Mouse (Mus musculus): ENCODE measurements around the gene Klhl3.
"Not testable (repeated sequence)": the region's sequence is repeated elsewhere in the genome, so short reads cannot be mapped to it uniquely, and the experiment has no call there.

The Klhl3 gene

DNA sequence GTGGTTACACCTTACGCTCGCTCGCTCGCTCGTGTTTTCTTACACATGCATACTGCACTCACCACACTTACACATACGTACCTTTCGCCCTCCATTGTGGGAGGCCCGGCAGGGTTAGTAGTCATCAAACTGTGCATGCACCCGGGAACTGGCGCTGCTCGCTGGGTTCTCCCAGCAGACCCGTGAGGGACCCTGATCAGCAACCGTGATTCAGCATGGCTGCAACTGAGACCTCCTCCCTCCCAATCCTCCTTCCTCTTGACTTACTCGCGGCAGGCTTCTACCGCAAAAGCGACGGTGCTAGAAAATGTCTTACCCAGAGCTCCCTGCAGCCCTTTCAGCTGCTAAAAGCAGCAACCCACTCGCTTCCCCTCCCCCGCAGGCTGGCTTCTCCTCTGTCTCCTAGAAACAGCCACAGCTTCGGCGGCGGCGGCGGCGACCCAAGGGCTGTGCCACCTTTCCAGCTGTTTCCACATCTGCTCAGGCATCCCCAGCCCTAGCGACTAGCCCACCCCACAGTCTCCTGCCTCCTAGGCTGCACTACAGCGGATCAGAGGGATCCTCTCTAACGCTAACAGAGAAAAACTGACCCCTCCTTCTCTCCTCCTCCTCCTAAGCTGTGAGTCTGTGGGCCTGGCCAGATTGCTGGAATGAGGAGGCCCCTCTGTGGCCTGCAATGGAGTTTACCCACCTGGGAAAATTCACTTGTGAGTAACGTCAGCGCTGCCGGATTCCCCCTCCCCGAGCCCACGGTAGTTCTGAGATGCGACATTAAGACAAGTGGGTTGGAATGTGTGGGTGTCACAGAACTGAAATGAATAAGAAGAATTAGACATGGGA is at the start of gene Klhl3:
Gene Klhl3, minus strand, starts transcription at position 532 of the 840 bp plus-strand sequence.
- DNase-seq (ENCODE audit: low read depth), result peak; percentile 84

DNA sequence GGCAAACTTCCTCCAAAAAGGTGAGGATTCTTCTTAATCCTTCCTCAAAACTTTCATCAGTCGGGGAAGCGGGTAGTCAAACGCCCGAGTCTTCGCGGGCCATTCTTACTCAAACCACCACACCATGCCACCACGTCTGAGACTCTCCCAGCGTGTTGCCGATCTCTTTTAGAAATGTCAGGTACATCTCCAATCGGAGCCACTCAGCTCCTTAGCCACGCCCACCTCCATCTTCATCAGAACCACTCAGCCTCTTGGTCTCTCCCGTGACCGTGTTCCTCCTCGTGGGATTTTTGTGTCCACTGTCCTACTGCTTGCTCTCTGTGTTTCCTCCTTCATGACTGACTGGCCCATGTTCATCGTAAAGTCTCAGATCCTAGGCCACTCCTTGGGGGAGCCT is 47.4 kb upstream of the Klhl3 start:
- no peak for DNase-seq (ENCODE audit: low read depth)

DNA sequence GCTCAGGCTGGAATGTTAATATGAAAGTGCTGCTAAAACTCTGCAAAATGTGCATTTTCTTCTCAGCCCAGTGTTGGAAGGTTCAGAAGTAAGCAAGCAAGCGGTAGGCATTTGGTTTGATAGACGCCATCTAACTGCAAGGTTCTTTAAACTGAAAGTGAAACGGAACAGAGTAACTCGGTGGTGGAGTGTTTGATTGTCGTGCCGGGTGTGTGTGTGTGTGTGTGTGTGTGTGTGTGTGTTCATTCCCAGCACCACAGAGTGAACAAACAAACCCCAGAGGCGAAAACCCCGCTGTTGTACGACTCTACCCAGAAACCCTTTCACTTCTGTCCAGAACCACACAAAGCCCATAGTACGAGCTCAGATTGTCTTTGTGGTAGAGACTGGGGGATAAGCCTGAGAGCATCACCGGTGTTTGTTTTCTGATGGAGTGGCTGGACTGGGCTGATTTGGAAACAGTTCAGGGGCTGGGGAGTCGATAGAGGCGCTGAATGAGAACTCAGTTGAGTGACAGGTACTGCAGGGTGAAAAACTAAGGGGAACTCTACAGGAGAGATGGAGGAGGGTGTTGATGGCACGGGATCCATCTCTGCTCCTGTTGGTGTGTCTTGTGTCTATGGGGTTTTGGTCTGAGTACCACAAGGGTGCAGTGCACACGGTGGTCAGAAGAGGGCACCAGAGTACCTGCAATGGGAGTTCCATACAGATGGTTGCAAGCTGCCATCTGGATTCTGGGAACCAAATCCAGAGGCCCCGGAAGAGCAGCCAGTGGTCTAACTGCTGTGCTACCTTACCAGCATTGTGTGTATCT is 44.9 kb upstream of the Klhl3 start:
- DNase-seq (ENCODE audit: low read depth), result peak; percentile 93

DNA sequence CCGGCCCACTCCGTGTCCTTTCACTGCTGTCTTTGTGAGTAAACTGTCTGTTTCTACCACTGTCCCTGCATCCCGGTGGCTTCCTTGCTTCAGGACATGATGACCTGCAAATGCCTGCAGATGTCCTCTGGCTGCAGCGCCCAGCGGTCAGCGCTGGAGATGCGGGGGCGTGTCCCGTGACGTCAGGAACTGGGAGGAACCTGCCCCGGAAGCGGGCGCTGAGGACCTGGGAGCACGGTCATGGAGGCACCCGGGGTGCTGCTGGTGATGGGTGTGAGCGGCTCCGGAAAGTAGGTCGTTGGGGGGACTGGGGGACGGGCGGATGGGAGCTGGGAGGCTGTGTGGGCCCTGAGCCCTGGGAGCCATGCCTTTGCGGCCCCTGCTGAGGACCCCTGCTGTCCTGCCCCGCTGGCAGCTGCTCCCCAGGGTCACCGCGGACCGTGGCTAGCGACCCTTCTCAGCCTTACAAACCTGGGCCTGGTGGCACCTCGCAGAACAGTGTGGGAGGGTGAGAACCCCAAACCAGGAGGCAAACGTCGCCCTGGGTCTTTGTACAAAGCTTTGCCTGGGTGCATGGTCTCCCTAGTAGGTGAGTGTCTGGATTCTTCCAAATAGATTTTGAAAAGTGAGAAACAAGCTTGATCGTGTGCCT is 44.2 kb upstream of the Klhl3 start, which contains the start of gene Idnk:
Gene Idnk, plus strand, starts transcription at position 203 of the 652 bp plus-strand sequence.
- peak; percentile 78 for DNase-seq (ENCODE audit: low read depth)

DNA sequence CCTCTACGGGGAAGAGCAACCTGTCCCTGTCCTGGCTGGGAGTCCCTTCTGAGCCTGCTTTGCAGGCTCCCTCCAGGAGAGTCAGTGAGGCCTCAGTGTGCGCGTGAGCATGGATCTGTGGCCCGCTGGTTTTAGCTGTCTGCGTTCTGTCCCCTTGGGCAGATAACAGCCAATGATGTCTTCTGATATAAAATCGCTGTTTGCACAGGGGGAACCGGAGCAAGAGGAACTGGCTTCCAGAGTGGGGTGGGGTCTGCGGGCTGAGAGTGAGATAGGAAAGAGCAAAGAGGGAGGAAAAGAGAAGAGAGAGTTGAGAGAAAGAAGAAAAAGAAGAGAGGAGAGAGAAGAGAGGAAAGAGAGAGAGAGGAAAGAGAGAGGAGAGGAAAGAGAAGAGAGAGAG is 43.6 kb upstream of the Klhl3 start:
- DNase-seq (ENCODE audit: low read depth), result no peak

DNA sequence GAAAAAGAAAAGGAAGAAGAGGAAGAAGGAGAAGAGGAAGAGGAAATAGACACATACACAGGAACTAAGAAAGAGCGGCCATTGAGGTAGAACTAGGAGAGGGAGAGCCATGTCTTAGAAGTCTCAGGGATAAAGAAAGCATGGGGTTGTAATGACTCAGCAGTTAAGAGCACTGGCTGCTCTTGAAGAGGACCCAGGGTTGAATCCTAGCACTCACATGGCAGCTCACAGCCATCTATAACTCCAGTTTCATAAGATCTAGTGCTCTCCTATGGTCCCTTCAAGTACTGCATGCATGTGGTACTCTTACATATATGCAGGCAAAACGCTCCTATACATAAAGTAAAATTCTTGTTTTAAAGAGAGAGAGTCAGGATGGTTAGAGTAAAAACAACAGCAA is 42.6 kb upstream of the Klhl3 start:
- no peak for DNase-seq (ENCODE audit: low read depth)

DNA sequence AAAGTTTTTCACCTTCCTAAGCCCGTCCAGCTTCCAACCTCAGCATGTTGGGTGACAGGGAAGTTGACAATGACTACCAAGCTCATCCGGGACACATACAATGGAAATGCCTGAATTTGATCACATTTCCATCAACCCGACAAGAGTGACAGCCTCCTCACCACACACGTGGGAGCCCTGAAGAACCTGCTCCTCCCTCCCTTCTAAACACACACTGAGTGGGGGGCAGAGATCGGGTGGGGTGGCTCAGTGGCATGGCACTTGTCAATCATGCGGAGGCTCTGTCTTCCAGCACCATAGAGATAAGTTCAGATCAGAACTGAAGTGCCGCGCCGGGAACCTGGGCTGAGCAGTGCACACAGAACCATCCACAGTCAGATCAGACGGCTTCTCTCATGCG is 37.0 kb upstream of the Klhl3 start:
- no peak for DNase-seq (ENCODE audit: low read depth)

DNA sequence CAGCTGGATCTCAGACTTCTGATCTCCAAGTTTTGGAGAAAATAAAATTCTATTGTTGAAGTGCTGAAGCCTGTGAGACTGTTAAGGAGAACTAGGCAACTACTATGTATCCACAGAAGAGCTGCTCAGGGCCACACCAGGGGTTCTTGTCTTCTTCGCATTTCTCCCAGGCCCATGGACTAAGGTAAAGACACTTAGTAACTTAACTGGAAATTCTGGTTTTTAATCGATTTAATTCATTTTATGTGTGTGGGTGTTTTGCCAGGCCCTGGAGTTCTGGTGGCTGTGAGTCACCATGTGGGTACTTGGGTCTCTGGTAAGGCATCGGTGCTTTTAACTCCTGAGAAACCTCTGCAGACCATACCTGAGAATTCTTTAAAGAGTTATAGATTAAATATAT is 36.2 kb upstream of the Klhl3 start:
- DNase-seq (ENCODE audit: low read depth), result no peak

DNA sequence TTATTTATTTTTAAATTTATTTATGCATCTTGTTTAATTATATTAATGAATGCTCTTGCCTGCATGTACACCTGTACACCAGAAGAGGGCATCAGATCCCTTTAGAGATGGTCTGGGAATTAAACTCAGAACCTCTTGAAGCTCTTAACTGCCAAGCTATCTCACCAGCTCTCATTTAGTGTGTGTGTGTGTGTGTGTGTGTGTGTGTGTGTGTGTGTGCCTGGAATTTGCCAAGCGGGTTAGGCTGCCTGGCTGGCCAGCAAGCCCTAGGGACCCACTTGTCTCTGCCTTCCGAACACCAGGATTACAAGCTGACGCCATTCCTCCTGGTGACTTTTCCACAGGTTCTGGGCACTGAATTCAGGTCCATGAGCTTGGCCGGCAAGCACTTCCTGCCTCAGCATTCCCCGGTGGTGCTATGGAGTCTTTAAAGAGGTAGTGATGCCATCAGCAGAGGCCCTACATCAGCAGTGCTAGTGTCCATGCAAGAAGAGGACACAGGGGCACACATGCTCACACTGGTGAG is 35.7 kb upstream of the Klhl3 start:
- DNase-seq (ENCODE audit: low read depth), result peak; percentile 50

DNA sequence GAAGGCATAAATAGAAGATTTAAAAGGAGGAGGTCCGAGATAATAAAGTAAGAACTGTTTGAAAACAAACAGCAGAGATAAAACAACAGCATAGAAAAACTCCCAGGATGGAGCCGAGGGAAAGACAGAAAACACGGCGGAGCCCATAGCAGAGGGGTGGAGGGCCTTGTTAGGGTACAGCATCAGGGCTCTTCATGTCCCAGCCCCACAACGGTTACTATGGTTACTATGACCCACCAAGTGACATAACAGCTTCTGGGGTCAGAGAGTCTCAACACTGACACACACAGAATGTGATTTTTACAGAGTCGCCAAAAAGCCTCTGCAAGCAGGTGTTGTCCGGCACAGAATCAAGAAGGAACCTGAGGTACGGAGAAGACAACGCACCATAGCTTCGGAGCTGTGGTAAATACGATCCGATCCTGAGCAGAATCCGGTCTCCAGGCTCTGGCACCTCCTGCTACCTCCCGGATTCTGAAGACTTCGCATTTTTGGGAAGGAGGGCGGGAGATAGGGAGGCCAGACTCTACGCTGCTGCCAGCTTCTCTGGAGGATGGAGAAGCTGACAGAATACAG is 35.0 kb upstream of the Klhl3 start:
- DNase-seq (ENCODE audit: low read depth), result peak; percentile 58

DNA sequence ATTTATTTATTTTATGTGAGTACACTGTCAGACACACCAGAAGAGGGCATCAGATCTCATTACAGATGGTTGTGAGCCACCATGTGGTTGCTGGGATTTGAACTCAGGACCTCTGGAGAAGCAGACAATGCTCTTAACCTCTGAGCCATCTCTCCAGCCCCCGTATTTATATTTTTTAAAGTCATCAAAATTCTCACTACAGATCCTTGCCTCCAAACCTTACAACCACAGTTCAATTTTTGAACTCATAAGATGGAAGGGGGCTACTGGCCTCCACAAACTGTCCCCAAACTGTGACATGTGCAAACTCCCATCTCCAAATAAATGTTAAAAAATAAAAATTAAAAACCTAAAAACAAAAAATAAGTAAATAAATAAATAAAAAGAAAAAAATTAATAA is 34.4 kb upstream of the Klhl3 start:
- DNase-seq (ENCODE audit: low read depth), result no peak

DNA sequence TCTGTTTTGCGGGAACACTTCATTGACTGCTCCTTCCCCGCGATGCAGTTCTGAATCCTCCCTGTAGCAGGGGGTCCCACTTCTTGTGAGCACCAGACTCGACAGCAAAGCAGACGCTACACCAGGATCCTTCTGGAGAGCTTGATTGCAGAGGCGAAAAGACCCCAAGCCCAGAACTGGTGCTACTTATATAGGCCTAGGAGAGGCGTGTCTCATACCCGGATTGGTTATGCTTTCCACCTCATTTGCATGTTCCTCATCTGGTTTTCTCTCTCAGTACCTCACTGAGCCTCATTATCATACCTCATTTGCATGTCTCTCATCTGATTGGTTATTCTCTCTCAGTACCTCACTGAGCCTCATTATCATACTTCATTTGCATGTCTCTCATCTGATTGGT is 33.2 kb upstream of the Klhl3 start:
- DNase-seq (ENCODE audit: low read depth), result not testable (repeated sequence)

DNA sequence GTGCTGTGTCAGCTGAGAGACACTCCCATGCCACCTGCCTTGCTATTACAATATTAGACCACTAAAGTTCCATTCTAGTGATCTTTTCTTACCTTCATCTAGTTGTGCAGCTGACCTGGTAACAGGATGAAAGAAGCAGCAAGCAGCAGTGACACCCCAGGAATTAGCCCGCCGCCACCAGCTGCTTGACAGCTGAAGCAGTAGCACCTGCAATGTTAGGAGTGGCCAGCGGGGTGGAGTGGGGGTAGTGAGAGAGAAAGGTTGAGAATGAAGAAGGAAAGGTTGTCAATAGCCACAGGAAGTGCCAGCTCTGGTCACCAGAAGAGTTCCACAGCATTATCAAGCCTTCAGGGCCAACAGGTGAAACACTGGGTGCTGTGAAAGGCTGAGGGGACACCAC is 18.3 kb upstream of the Klhl3 start:
- DNase-seq (ENCODE audit: low read depth), result no peak

DNA sequence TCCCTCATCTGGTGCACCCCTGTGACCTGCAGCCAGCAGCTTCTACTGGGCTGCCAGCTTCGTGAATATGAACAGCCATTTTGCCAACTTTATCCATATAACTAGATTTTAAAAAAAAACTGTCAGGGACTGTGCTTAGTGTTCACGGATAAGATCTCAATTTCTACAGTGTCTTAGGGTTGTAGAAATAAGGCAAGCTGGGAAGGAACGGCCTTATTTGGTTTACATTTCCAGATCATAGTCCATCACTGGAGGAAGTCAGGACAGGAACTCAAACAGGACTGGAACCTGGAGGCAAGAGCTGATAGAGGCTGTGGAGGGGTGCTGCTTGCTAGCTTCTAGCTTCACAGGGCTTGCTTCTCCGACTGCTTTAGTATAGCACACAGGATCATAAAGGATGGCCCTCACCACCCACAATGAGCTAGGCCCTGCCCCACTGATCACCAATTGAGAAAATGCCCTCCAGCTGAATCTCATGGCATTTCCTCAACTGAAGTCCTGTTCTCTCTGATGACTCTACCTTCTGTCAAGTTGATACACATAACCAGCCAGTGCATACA is 16.4 kb upstream of the Klhl3 start:
- DNase-seq (ENCODE audit: low read depth), result peak; percentile 46

DNA sequence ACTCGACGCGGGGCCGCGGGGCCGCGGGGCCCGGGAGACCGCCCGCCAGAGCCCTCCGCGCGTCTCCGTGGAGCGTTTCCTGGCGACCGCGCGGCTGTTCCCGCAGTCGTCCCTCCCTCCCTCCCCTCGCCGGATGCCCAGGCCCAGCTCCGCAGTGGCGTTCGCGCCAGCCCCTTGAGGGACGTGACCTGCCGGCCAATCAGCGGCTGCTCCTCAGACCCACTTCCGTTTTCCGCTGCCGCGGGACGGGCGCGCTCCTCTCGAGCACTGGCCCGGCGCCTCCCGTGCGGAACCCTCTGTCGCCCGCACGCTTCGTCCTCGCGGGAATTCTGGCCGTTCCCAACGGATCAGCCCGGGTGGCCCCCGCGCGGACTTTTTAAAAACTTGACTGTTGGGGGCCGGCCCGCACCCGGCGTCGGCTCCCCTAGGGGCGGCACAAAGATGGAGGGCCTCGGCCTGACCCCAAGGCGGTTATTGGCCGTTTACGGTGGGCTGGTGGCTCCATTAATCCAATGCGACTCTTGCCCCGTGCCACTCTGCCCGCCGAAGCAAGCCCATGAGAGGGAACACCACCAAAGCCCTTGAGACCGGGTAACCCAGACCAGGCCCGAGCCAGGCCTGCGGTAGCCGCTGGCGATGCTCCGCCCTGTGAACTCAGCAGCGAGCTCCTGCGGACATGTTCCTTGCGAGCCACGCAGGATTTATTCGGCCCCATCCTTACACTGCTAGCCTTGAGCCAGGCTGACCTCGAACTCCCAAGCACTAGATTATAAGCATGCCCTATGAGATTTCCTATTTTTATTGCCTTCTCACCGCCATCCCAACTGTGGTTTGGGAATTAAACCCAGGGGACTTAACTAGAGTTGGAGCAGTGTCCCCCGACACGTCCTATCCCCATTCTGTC is 15.6 kb upstream of the Klhl3 start:
- DNase-seq (ENCODE audit: low read depth), result peak; percentile 96

DNA sequence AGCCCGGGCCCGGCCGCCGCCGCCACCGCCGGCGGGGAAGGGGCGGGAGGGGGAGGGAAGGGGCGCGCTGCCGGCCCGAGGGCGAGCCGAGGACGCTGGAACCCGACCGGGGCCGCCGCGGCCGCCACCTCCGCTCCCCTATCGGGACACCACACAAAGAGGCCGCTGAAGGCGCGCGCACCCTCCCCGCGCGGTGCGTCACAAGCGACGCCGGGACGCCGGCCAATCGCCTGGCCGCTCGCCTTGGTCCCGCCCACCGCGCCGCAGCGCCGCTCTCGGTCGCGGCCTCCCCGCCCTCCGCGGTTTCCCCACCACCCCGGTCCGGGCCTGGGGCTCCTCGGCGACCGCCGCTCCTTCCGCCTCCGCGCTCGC is 15.0 kb upstream of the Klhl3 start, which contains the start of gene Hnrnpa0:
Gene Hnrnpa0, minus strand, starts transcription at position 161 of the 372 bp plus-strand sequence.
- peak; percentile 97 for DNase-seq (ENCODE audit: low read depth)

DNA sequence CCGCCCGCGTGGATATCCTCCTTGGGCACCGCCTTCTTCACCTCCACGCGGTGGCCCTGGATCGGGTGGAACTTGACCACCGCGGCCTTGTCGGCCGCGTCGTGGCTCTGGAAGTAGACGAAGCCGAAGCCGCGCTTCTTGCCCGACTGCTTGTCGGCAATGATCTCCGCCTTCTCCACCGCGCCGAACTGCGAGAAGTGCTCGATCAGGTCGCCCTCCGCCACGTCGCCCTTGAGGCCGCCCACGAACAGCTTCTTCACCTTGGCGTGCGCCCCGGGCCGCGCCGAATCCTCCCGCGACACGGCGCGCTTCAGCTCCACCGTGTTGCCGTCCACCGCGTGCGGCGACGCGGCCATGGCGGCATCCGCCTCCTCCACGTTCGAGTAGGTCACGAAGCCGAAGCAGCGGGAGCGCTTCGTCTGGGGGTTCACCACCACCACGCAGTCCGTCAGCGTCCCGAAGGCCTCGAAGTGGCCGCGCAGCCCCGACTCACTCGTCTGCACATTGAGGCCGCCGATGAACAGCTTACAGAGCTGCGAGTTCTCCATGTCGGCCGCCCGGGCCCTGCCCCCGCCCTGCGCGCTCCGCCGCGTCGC is 14.5 kb upstream of the Klhl3 start:
- DNase-seq (ENCODE audit: low read depth), result peak; percentile 82

DNA sequence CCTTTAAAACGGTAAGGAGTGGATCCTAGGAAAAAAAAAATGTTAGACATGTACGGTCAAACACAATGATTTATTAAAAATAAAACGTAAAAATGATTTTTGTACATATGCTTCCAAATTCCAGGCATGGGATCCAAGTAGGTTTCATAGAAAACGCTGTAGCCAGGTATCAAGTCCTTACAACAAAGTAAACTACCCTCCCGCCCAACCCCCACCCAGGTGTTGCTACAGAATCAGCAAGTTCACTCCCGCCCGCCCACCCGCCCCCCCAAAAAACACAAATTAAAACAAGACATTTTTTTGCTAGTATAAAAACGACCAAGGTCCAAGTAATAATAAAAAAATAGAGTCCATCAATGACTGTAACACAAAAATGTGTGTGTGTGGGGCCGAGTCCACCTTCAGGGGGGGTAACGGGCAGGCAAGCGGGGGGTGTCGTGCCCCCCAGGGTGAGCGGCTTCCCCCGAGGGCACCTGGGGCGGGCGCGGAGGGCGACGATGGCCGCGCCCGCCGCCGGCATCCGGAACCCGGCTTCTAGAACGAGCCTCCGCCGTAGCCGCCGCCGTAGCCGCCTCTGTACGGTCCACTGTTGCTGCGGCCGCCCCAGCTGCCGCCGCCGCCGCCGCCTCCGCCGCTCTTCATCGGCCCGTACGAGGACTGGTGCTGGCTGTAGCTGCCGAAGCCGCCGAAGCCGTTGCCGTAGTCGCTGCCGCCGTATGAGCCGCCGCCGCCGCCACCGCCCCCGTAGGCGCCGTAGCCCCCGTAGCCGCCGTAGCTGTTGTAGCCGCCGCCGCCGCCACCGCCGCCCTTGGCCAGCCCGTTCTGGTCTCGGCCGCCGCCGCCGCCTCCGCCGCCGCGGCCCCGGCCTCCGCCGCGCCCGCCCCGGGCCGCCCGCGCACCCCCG is 13.7 kb upstream of the Klhl3 start:
- DNase-seq (ENCODE audit: low read depth), result peak; percentile 47

DNA sequence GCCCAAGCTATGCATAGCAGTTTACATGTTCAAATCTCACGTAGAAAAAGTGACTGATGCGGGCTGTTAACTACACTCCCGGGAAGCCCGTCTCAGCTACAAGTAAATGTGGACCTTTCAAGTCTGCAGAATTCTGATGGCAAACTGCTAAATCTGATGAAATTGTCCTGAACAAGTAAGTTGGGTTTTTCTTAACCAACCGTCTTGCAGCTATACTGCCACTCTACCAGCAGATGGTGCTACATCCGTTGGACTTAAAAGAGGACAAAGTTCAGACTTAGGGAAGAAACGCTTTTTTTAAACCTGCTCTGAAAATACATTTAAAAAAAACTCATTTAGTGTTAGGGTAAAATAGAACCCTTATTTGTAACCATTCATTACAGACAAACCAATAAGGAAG is 12.7 kb upstream of the Klhl3 start:
- peak; percentile 87 for DNase-seq (ENCODE audit: low read depth)
